Mouse (Mus musculus): ENCODE measurements around the gene Rem2.

- TF ChIP-seq TAL1 (IDR thresholded peaks at IDR 0.05; ENCODE audit: low read length) (no peak), GATA1 (IDR thresholded peaks at IDR 0.05; ENCODE audit: low read length) (no peak)
These were observed 47.5 kb upstream of the Rem2 start for GRCm38 (mm10) chr14:54428421-54428820.

All from erythroblast, embryonic 14.5 days (primary cell).